Mouse (Mus musculus) megakaryocyte, embryonic 14.5 days (primary cell): ENCODE results near the gene Unc13d.

Experiments used
- FLI1 ChIP-seq: IDR thresholded peaks from 2 replicates; pipeline ENCODE4 v1.6.1; 2012; ENCODE audit warnings: low read length, inconsistent platforms, mixed read lengths
- GATA1 ChIP-seq: IDR thresholded peaks from 3 replicates; pipeline ENCODE4 v1.6.1; 2012; ENCODE audit warnings: mixed read lengths, low read length, inconsistent platforms, borderline replicate concordance

- TF ChIP-seq FLI1 = no peak
- no peak for TF ChIP-seq GATA1
These were observed 15.9 kb downstream of the Unc13d start for GRCm38 (mm10) chr11:116061641-116062415.
